Mouse (Mus musculus) liver, embryonic 12.5 days (tissue): ENCODE results near the gene Cd47. TPM values are rescaled to one million over a fixed set of nuclear protein-coding genes. Genes with fewer than 3 reads are reported as not detected.

Experiments
- ATAC-seq: fragments of 200-750 bp; cut with Nextera tagmentation; 2 replicates; pipeline ENCODE4 v1.8.0; 2017; ENCODE audit warnings: moderate number of reproducible peaks, mild to moderate bottlenecking, moderate library complexity
- H3K27ac ChIP-seq: fragments of 300-500 bp; sonication (generic); 2 replicates; pipeline ENCODE4 v1.5.1; 2016; ENCODE audit warnings: mild to moderate bottlenecking
- H3K27me3 ChIP-seq: fragments of 300-500 bp; sonication (generic); replicated peaks from 2 replicates; pipeline ENCODE4 v1.6.1; 2016; ENCODE audit warnings: mild to moderate bottlenecking, moderate library complexity
- H3K36me3 ChIP-seq: fragments of 300-500 bp; sonication (generic); 2 replicates; pipeline ENCODE4 v1.6.1; 2016; ENCODE audit warnings: mild to moderate bottlenecking, moderate library complexity
- H3K4me1 ChIP-seq: fragments of 300-500 bp; sonication (generic); 2 replicates; pipeline ENCODE4 v1.6.1; 2016
- H3K4me2 ChIP-seq: fragments of 300-500 bp; sonication (generic); 2 replicates; pipeline ENCODE4 v1.6.1; 2016; ENCODE audit warnings: mild to moderate bottlenecking, moderate library complexity
- H3K4me3 ChIP-seq: fragments of 300-500 bp; sonication (generic); 2 replicates; pipeline ENCODE4 v1.5.1; 2016; ENCODE audit warnings: mild to moderate bottlenecking, moderate library complexity
- H3K9ac ChIP-seq: fragments of 300-500 bp; sonication (generic); 2 replicates; pipeline ENCODE4 v1.6.1; 2016; ENCODE audit warnings: mild to moderate bottlenecking, moderate library complexity
- H3K9me3 ChIP-seq: fragments of 300-500 bp; sonication (generic); replicated peaks from 2 replicates; pipeline ENCODE4 v1.6.1; 2016; ENCODE audit warnings: mild to moderate bottlenecking, moderate library complexity
- WGBS: fragments of 180-500 bp; shearing (Covaris S2); methylation state at CpG from one replicate; pipeline ENCODE4 v1.1.7; 2016; ENCODE audit not compliant: insufficient replicate concordance; 5-methylcytosine and 5-hydroxymethylcytosine counted together
- polyA plus RNA-seq: library from polyadenylated mRNA; unstranded; fragments of >200 nt; fragmentation: Nextera tagmentation; extraction: Ambion mirVana; gene quantifications from 2 replicates; pipeline ENCODE4 v1.2.1, GENCODE M21; 2016

Cd47 gene
- polyA plus RNA-seq, 1 experiment from 2014 or later: 308 TPM

DNA sequence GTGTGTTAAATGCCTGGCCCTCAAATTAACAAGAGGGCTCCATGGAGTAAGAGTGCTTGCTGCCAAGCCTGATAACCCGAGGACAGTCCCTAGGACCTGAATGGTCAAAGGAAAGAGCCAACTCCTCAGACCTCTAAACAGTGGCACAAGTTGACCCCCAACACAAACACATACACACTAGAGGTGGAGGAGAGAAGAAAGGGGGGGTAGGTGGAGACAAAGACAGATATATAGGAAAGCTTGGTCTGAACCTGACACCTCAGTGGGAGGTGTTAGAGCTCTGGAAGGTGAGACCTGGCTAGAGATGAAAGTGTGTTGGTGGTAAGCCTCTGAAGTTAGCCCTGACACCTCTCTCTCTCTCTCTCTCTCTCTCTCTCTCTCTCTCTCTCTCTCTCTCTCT is 27.8 kb upstream of the Cd47 start:
- H3K27ac ChIP-seq: peak overlapping the region; percentile 98
- H3K4me2 ChIP-seq: peak overlapping the region; percentile 22
- no peaks in the 10 kb centered on the region for H3K9me3 ChIP-seq
- no peaks in the 10 kb centered on the region for H3K27me3 ChIP-seq
- peaks cover 94% of the 10 kb centered on the region for H3K4me1 ChIP-seq
- no peaks in the 10 kb centered on the region for H3K36me3 ChIP-seq
- H3K9ac ChIP-seq: peak overlapping the region; percentile 68
- H3K4me3 ChIP-seq: no peak overlapping the region
- 21% methylated on average over 1 of the region's 1 CpGs for WGBS
- ATAC-seq: no peak

DNA sequence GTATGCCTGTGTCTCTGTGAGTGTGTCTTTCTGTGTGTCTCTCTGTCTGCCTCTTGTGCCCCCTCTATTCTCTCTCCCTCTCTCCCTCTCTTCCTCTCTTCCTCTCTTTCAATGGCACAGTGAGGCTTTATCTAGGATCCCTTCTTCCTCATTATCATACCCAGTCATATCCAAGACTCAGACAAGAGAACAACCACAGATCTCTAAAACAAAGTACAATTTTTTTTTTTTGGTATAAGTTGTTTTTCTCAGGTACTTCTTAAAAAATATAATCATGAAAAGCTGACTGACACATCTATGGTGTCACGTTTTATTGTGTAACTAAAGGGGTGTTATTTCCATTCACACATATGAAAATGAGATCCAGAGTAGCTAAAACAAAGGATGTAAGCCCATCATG is 27.3 kb upstream of the Cd47 start:
- Histone ChIP-seq H3K27ac (peak overlapping the region; percentile 98), H3K9me3 (no peaks in the 10 kb centered on the region), H3K4me2 (peak overlapping the region; percentile 22), H3K27me3 (no peaks in the 10 kb centered on the region), H3K36me3 (no peaks in the 10 kb centered on the region), H3K4me3 (no peak overlapping the region), H3K9ac (peak overlapping the region; percentile 68), H3K4me1 (peaks cover 97% of the 10 kb centered on the region)
- ATAC-seq: no peak
- WGBS: 50% methylated on average over 1 of the region's 1 CpGs

DNA sequence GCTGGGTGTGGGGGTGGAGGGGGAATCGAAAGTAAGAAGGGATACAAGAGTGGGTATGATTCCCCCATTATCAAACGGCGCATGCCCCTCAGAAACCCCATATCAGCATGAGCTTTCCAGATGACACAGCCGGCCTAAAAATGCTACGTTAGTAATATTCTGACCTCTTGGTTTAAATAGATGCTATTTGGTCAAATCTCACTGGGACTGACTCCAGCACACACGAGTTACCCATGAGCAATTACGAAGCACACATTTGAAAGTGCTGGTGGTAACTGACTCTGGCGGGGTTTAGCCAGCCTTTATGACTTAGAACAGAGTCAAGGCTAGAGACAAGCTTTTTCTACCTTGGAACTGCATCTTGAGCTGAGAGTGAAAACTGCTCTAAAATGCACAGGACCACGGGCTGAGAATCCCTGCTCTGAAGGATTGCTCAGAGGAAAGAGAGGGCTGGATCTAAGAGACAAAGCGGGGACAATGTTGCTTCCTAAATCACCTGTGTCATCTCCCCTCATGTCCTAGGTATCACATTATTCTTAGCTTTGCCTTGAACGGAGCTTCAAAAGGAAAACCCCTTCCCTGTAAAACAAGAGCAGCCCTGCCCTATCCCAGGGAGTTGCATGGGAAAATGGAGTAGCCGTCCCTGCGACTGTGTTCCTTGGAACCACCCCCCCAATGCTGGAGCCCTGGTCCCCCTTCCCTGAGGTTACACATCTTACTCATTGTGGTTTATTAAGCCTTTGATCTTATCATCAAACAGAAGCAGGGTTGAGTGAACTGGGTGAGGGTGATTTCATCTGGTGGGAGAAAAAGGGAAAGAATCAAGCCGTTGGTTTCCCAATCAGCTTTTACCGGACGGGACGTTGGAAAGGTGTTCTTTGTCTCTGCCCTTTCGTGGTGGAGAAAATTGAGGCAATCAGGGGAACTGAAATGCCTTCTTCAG is 26.0 kb upstream of the Cd47 start:
- H3K4me2 ChIP-seq: peak overlapping the region; percentile 65
- no peak for ATAC-seq
- H3K4me3 ChIP-seq: peak overlapping the region; percentile 8; the same call in 1 of the 2 replicates
- H3K9ac ChIP-seq: peak overlapping the region; percentile 68
- H3K9me3 ChIP-seq: no peaks in the 10 kb centered on the region
- 29% methylated on average over 18 of the region's 18 CpGs for WGBS
- H3K4me1 ChIP-seq: peaks cover 97% of the 10 kb centered on the region
- H3K27me3 ChIP-seq: no peaks in the 10 kb centered on the region
- peak overlapping the region; percentile 98 for H3K27ac ChIP-seq
- no peaks in the 10 kb centered on the region for H3K36me3 ChIP-seq

DNA sequence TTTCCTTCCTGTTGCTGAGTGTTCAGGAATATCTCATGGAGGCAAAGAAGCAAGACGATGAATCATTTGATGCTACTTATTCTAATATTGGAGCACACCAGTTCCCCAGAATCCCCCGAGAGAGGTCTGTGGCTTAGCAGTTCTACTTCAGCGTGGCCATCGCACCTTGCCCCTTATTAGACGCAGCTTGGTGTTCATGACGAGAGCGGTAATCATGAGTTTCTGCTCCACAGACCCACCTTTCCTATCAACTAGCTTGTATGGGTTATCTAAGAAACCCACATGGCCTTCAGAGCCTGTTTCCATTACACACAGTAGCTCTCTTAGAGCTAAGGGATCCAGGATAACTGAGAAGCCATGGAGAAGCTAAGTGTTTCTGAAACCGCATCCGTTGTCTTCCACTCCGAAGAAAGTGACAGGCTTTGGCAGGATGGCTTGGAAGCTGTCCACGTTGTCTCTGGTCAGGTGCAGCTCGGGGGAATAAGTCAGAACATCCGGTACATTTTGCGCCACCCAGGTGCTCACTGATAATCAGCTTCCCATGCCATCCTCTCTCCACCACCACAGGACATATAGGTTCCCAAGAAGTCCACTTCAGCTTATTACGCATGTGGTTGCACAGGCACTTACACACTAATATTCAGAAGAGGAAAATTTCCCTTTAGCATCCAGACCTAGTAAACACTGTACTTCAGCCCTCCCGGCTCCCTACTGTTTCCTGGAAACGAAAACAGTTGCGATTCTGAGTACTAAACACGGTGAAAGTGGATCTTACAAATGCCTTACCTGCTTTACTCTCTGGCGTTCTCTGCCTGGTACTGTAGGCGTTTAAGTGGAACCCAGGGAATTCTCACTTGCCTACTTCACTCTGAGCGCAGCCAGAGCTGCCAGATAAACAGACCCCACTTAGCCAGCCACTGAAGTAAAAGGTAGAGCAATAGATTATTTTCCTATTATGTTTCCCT is 25.0 kb upstream of the Cd47 start:
- H3K4me1 ChIP-seq: peaks cover 89% of the 10 kb centered on the region

DNA sequence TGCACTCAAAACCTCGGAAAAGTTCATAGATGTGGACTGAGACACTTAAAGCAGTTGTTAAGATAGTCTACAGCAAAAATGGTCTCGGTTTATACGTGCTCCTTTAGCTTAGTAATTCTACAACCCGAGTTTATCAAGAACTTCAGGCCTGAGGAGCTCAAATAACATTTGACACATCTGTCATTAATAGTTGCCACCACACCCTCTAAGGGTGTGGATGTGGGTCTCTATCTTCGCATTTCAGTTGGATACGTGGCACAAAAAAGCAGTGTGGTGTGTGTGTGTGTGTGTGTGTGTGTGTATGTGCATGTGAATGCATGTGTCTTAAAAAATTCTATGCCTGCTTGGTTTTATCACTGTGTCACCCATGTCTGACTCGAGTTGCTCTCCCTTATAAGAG is 23.4 kb upstream of the Cd47 start:
- peak overlapping the region; percentile 98 for H3K27ac ChIP-seq
- ATAC-seq: peak; percentile 85
- H3K4me3 ChIP-seq: 0 out of 2 replicates have a peak overlapping the region, but pooled peaks have one; percentile 1
- peak overlapping the region; percentile 42 for H3K4me2 ChIP-seq
- peak overlapping the region; percentile 68 for H3K9ac ChIP-seq
- peaks cover 78% of the 10 kb centered on the region for H3K4me1 ChIP-seq
- no peaks in the 10 kb centered on the region for H3K36me3 ChIP-seq
- no peaks in the 10 kb centered on the region for H3K9me3 ChIP-seq
- WGBS: 17% methylated on average over 7 of the region's 7 CpGs
- no peaks in the 10 kb centered on the region for H3K27me3 ChIP-seq

More for the DNA sequence above, 25.0 kb upstream of the Cd47 start:
- H3K4me2 ChIP-seq: peak overlapping the region; percentile 65
- H3K4me3 ChIP-seq: peak overlapping the region; percentile 29
- H3K27me3 ChIP-seq: no peaks in the 10 kb centered on the region
- WGBS: 27% methylated on average over 22 of the region's 22 CpGs
- H3K9ac ChIP-seq: peak overlapping the region; percentile 68
- H3K27ac ChIP-seq: peak overlapping the region; percentile 98
- H3K36me3 ChIP-seq: no peaks in the 10 kb centered on the region
- no peaks in the 10 kb centered on the region for H3K9me3 ChIP-seq
- ATAC-seq: peak; percentile 83

DNA sequence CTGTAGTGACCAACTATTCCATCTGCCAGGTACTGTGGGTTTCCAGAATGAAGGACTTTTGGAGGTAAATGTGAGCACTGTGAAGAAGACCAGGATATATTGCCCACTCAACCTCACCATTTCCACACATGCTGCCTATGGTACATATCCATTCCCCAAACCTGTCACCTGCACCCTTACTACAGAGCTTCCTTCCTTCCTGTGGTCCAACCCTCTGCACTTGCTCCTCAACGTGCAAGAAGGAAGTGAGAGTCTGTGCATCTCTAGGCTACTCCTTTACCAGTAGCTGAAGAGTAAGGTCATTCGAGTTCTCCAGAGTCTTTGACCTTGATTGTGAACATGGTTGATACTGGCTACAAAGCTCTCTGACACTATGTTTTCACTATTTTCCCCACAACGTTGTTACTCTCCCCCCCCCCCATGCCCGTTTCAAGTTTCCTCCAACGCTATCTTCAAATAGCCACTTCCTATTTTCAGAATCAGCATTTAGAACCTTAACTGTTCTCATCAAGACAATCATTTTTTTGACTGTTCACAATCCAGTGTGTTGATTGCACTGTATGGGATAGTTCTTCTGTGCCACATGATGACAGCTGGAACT is 18.7 kb upstream of the Cd47 start:
- Histone ChIP-seq H3K36me3 (no peaks in the 10 kb centered on the region), H3K27me3 (no peaks in the 10 kb centered on the region), H3K9ac (no peak overlapping the region), H3K27ac (peak overlapping the region; percentile 3; the same call in 1 of the 2 replicates), H3K4me3 (no peak overlapping the region), H3K4me2 (no peak overlapping the region), H3K4me1 (peaks cover 48% of the 10 kb centered on the region), H3K9me3 (no peaks in the 10 kb centered on the region)
- no peak for ATAC-seq
- WGBS: 14% methylated on average over 5 of the region's 5 CpGs

DNA sequence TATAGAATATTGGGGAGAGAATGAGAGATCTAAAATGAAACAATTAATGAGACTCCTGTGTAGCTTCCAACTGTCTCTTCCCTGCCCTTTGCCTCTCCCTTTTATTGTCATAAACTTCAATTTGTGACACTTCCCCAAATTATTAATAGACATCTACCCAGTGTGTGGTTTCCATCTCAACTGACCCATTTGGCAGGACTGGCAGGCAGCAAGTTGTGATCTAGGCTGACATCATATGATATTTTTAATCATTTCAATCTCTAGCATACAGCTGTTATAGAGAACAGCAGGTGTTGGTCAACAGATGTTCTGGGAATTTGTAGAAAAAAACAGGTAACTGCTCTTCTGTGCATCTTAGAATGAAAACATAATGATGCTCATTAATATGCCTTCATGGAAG is 17.0 kb upstream of the Cd47 start:
- H3K4me2 ChIP-seq: no peak overlapping the region
- H3K4me3 ChIP-seq: no peak overlapping the region
- H3K9me3 ChIP-seq: no peaks in the 10 kb centered on the region
- H3K27me3 ChIP-seq: no peaks in the 10 kb centered on the region
- H3K4me1 ChIP-seq: peaks cover 41% of the 10 kb centered on the region
- ATAC-seq: no peak
- H3K9ac ChIP-seq: no peak overlapping the region
- H3K27ac ChIP-seq: no peak overlapping the region
- H3K36me3 ChIP-seq: no peaks in the 10 kb centered on the region

DNA sequence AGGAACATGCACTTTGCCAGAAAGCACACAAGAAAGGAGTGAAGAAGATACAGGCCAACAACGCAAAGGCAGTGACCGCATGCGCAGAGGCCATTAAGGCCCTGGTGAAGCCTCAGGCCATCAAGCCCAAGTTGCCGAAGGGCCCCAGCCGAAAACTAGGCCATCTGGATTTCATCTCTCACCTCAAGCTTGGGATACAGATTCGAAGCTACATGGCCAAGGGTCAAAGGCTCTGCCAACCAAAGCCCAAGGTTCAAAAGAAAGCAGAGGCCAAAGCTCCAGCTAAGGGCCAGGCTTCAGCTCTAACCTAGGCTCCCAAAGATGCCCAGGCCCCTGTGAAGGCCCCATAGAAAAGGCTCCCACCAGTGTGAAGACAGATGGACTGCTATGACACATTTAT is 14.2 kb upstream of the Cd47 start:
- H3K9ac ChIP-seq: no peak overlapping the region
- H3K4me2 ChIP-seq: no peak overlapping the region
- ATAC-seq: no peak
- WGBS: 89% methylated on average over 6 of the region's 6 CpGs
- 0 out of 2 replicates have a peak overlapping the region, but pooled peaks have one; percentile 6 for H3K27ac ChIP-seq
- no peaks in the 10 kb centered on the region for H3K9me3 ChIP-seq
- no peaks in the 10 kb centered on the region for H3K36me3 ChIP-seq
- H3K27me3 ChIP-seq: no peaks in the 10 kb centered on the region
- H3K4me3 ChIP-seq: no peak overlapping the region
- H3K4me1 ChIP-seq: peaks cover 38% of the 10 kb centered on the region

DNA sequence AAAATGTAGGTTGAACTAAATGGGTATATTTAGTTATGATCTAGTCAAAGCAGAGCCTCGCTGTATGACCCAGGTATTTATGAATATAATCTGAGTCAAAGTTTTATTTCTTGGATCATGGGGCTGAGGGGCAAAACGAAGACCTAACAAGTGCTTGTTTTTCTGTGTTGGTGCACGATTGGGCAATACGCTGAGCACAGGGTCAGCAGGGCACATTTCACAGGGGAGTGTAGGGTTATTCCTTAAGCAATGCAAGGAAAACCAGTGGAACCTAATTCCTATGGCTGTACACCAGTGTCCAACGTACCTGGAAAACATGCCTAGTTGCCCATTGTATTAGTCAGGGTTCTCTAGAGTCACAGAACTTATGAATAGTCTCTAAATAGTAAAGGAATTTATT is 12.6 kb upstream of the Cd47 start:
- no peak overlapping the region for H3K4me3 ChIP-seq
- H3K4me2 ChIP-seq: no peak overlapping the region
- 74% methylated on average over 5 of the region's 5 CpGs for WGBS
- H3K4me1 ChIP-seq: peaks cover 45% of the 10 kb centered on the region
- no peaks in the 10 kb centered on the region for H3K9me3 ChIP-seq
- H3K27ac ChIP-seq: 0 out of 2 replicates have a peak overlapping the region, but pooled peaks have one; percentile 8
- no peaks in the 10 kb centered on the region for H3K36me3 ChIP-seq
- no peak for ATAC-seq
- no peaks in the 10 kb centered on the region for H3K27me3 ChIP-seq
- H3K9ac ChIP-seq: no peak overlapping the region

DNA sequence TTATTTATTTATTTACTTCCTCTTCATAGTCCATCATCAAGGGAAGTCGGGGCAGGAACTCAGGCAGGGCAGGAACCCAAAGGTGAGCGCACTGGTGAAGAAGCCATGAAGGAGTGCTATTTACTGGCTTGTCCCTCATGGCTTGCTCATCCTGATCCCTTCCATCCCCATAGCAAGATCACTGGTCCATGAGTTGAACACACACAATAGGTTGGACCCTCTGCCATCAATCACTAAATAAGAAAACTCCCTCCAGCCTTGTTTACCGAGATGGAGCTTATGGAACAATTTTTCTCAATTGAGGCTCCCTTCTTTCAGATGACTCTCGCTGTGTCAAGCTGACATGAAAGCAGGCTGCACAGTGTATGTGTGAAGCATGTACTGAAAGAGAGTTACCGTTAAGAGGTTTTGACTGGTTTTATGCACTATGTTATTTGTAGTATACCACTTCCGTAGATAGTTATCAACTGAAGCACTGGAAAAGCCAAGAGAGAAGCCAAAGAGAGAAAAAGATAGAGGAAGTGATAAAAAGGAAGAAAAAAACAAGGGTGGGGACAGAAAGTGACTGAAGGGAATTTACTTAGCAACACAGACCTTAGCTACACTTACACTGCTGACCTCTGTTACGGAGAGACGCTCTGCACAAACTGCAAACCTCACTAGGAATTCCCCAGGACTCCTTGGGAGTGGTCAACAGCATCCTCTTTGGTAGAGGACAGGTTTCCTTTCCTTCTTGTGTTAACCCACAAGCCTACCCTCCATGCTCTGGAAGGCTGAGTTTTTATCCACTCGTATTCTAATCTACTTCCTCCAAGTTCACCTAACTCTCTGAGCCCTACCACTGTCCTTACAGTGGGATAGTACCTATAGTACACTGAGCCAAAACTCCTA is 9.5 kb upstream of the Cd47 start:
- peak; percentile 61 for ATAC-seq
- peak overlapping the region; percentile 46 for H3K9ac ChIP-seq
- no peaks in the 10 kb centered on the region for H3K36me3 ChIP-seq
- peak overlapping the region; percentile 74 for H3K27ac ChIP-seq
- H3K9me3 ChIP-seq: no peaks in the 10 kb centered on the region
- 47% methylated on average over 9 of the region's 9 CpGs for WGBS
- no peak overlapping the region for H3K4me3 ChIP-seq
- H3K4me2 ChIP-seq: peak overlapping the region; percentile 37; the same call in 1 of the 2 replicates
- no peaks in the 10 kb centered on the region for H3K27me3 ChIP-seq
- peaks cover 54% of the 10 kb centered on the region for H3K4me1 ChIP-seq

DNA sequence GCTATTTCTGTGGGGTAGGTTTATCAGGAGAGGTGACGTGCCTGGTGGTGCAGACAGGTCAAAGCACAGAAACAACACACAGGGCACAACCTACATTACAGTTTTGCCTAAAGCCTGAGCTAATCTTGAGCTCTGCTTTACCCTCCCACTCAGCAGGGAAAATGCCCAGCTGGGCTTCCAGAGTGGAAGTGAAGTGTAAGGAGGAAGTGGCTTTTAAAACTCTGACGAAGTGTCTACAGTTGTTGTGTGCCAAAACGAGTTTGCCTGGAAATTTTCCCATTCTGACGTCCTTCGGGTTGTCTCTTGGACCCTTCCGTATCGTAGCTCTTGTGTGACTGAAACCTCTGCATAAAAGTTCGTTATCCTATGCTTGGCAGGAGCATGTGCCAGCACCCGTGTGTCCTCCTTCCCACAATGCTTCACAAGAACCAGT is 7.9 kb upstream of the Cd47 start:
- H3K36me3 ChIP-seq: no peaks in the 10 kb centered on the region
- H3K4me1 ChIP-seq: peaks cover 64% of the 10 kb centered on the region
- no peaks in the 10 kb centered on the region for H3K9me3 ChIP-seq
- ATAC-seq: peak; percentile 56
- no peak overlapping the region for H3K4me3 ChIP-seq
- no peak overlapping the region for H3K4me2 ChIP-seq
- H3K27me3 ChIP-seq: no peaks in the 10 kb centered on the region
- WGBS: 54% methylated on average over 9 of the region's 9 CpGs
- peak overlapping the region; percentile 18 for H3K9ac ChIP-seq
- H3K27ac ChIP-seq: peak overlapping the region; percentile 78
